Mouse (Mus musculus): Measurements from ENCODE around the gene Slirp. TPM values are rescaled to one million over a fixed set of nuclear protein-coding genes. Genes with fewer than 3 reads are reported as not detected.
A peak's percentile ranks its signal among the peaks of the same experiment; 100 is the strongest.

Slirp gene
- polyA plus RNA-seq, 1 experiment: 11.3 TPM

- no peak overlapping the region for H3K4me3 ChIP-seq (replicated peaks; ENCODE audit: extremely low read depth, low read depth, low read length)
- 71% methylated on average over 4 of the region's 4 CpGs for WGBS
- TF ChIP-seq CTCF (IDR thresholded peaks at IDR 0.05; ENCODE audit: insufficient read depth, low read length): no peak
- no peak for TF ChIP-seq POLR2A (IDR thresholded peaks at IDR 0.05; ENCODE audit: borderline replicate concordance, extremely low read depth, low read depth, low read length)
- H3K4me1 ChIP-seq (ENCODE audit: control insufficient read depth, insufficient read depth, low read length): peaks cover 6% of the 10 kb centered on the region
- DNase-seq: no peak
Measured at GRCm38 (mm10) chr12:87409123-87409522, 34.6 kb upstream of the Slirp start.

- no peak for DNase-seq
- 19% methylated on average over 7 of the region's 7 CpGs for WGBS
- TF ChIP-seq POLR2A (IDR thresholded peaks at IDR 0.05; ENCODE audit: borderline replicate concordance, extremely low read depth, low read depth, low read length): no peak
- no peak for TF ChIP-seq CTCF (IDR thresholded peaks at IDR 0.05; ENCODE audit: insufficient read depth, low read length)
- peaks cover 6% of the 10 kb centered on the region for H3K4me1 ChIP-seq (ENCODE audit: control insufficient read depth, insufficient read depth, low read length)
- H3K4me3 ChIP-seq (replicated peaks; ENCODE audit: extremely low read depth, low read depth, low read length): no peak overlapping the region
Measured at GRCm38 (mm10) chr12:87410999-87411398, 32.7 kb upstream of the Slirp start.

GRCm38 (mm10) chr12:87413179-87413790, 30.4 kb upstream of the Slirp start:
- peak; percentile 77 for DNase-seq
- Histone ChIP-seq H3K4me1 (ENCODE audit: control insufficient read depth, insufficient read depth, low read length) (peaks cover 3% of the 10 kb centered on the region), H3K4me3 (replicated peaks; ENCODE audit: extremely low read depth, low read depth, low read length) (no peak overlapping the region)
- WGBS: 23% methylated on average over 4 of the region's 4 CpGs
- TF ChIP-seq CTCF (IDR thresholded peaks at IDR 0.05; ENCODE audit: insufficient read depth, low read length) (peak; percentile 96), POLR2A (IDR thresholded peaks at IDR 0.05; ENCODE audit: borderline replicate concordance, extremely low read depth, low read depth, low read length) (no peak)

GRCm38 (mm10) chr12:87415358-87415757, 28.3 kb upstream of the Slirp start:
- DNase-seq: no peak
- Histone ChIP-seq H3K4me1 (ENCODE audit: control insufficient read depth, insufficient read depth, low read length) (no peaks in the 10 kb centered on the region), H3K4me3 (replicated peaks; ENCODE audit: extremely low read depth, low read depth, low read length) (no peak overlapping the region)
- WGBS: 66% methylated on average over 4 of the region's 4 CpGs
- no peak for TF ChIP-seq POLR2A (IDR thresholded peaks at IDR 0.05; ENCODE audit: borderline replicate concordance, extremely low read depth, low read depth, low read length)
- TF ChIP-seq CTCF (IDR thresholded peaks at IDR 0.05; ENCODE audit: insufficient read depth, low read length): no peak

- 25% methylated on average over 7 of the region's 7 CpGs for WGBS
Measured at GRCm38 (mm10) chr12:87416690-87417089, 27.0 kb upstream of the Slirp start.

GRCm38 (mm10) chr12:87418921-87419320, 24.8 kb upstream of the Slirp start:
- TF ChIP-seq POLR2A (IDR thresholded peaks at IDR 0.05; ENCODE audit: borderline replicate concordance, extremely low read depth, low read depth, low read length): no peak
- no peak for TF ChIP-seq CTCF (IDR thresholded peaks at IDR 0.05; ENCODE audit: insufficient read depth, low read length)
- no peaks in the 10 kb centered on the region for H3K4me1 ChIP-seq (ENCODE audit: control insufficient read depth, insufficient read depth, low read length)
- H3K4me3 ChIP-seq (replicated peaks; ENCODE audit: extremely low read depth, low read depth, low read length): no peak overlapping the region
- WGBS: 78% methylated on average over 5 of the region's 5 CpGs
- no peak for DNase-seq

More at GRCm38 (mm10) chr12:87416690-87417089, 27.0 kb upstream of the Slirp start:
- peak; percentile 96 for TF ChIP-seq CTCF (IDR thresholded peaks at IDR 0.05; ENCODE audit: insufficient read depth, low read length)
- TF ChIP-seq POLR2A (IDR thresholded peaks at IDR 0.05; ENCODE audit: borderline replicate concordance, extremely low read depth, low read depth, low read length): no peak
- no peak overlapping the region for H3K4me3 ChIP-seq (replicated peaks; ENCODE audit: extremely low read depth, low read depth, low read length)
- H3K4me1 ChIP-seq (ENCODE audit: control insufficient read depth, insufficient read depth, low read length): no peaks in the 10 kb centered on the region
- DNase-seq: peak; percentile 46

GRCm38 (mm10) chr12:87419974-87420485, 23.7 kb upstream of the Slirp start:
- WGBS: 58% methylated on average over 12 of the region's 12 CpGs
- no peak overlapping the region for H3K4me3 ChIP-seq (replicated peaks; ENCODE audit: extremely low read depth, low read depth, low read length)
- no peak for DNase-seq
- no peaks in the 10 kb centered on the region for H3K4me1 ChIP-seq (ENCODE audit: control insufficient read depth, insufficient read depth, low read length)
- TF ChIP-seq POLR2A (IDR thresholded peaks at IDR 0.05; ENCODE audit: borderline replicate concordance, extremely low read depth, low read depth, low read length): no peak
- no peak for TF ChIP-seq CTCF (IDR thresholded peaks at IDR 0.05; ENCODE audit: insufficient read depth, low read length)

- no peaks in the 10 kb centered on the region for H3K4me1 ChIP-seq (ENCODE audit: control insufficient read depth, insufficient read depth, low read length)
- no peak for TF ChIP-seq CTCF (IDR thresholded peaks at IDR 0.05; ENCODE audit: insufficient read depth, low read length)
- no peak for TF ChIP-seq POLR2A (IDR thresholded peaks at IDR 0.05; ENCODE audit: borderline replicate concordance, extremely low read depth, low read depth, low read length)
- no peak for DNase-seq
- WGBS: 49% methylated on average over 5 of the region's 5 CpGs
- H3K4me3 ChIP-seq (replicated peaks; ENCODE audit: extremely low read depth, low read depth, low read length): no peak overlapping the region
Measured at GRCm38 (mm10) chr12:87421708-87422507, 21.8 kb upstream of the Slirp start.

GRCm38 (mm10) chr12:87423700-87424099, 20.0 kb upstream of the Slirp start:
- no peak for DNase-seq
- Histone ChIP-seq H3K4me1 (ENCODE audit: control insufficient read depth, insufficient read depth, low read length) (no peaks in the 10 kb centered on the region), H3K4me3 (replicated peaks; ENCODE audit: extremely low read depth, low read depth, low read length) (no peak overlapping the region)
- 31% methylated on average over 1 of the region's 1 CpGs for WGBS
- TF ChIP-seq CTCF (IDR thresholded peaks at IDR 0.05; ENCODE audit: insufficient read depth, low read length): no peak
- no peak for TF ChIP-seq POLR2A (IDR thresholded peaks at IDR 0.05; ENCODE audit: borderline replicate concordance, extremely low read depth, low read depth, low read length)

All from lung, adult 2 months (tissue).